Mouse (Mus musculus) erythroblast, embryonic 14.5 days (primary cell): ENCODE data around the gene Lhfp.

Experiments used
- GATA1 ChIP-seq: IDR thresholded peaks from 2 replicates; pipeline ENCODE4 v1.6.1; 2012; ENCODE audit warnings: low read length, inconsistent platforms, mixed read lengths
- TAL1 ChIP-seq: IDR thresholded peaks from 3 replicates; pipeline ENCODE4 v1.6.1; 2012; ENCODE audit warnings: low read length, inconsistent platforms, mixed read lengths

DNA sequence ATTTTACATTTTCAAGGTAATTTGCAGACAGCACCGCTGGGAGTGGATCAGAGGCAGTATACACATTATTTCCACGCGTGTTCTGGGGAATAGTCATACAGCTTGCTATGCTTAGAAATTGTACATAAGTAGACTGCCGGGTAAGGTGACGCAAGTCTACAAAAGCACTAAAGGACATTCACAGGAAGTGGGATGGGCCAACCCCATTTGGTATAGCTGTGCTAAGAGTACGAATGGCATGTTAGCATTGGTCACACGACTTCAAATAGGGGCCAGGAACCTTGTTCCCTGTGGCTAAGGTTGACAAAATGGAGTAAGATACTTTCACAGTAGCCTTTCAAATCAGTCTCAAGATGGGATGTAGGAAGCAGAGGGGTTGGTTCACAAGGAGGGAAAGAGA lies 4.4 kb upstream of the Lhfp start:
- TF ChIP-seq GATA1 (no peak), TAL1 (no peak)
